Mouse (Mus musculus): ENCODE measurements around the gene Rcan3. TPM values are rescaled to one million over a fixed set of nuclear protein-coding genes. Genes with fewer than 3 reads are reported as not detected.

Gene Rcan3
- polyA plus RNA-seq (2016; fragmentation: Nextera tagmentation; extraction: Ambion mirVana): 8.9 TPM in 2 replicates

DNA sequence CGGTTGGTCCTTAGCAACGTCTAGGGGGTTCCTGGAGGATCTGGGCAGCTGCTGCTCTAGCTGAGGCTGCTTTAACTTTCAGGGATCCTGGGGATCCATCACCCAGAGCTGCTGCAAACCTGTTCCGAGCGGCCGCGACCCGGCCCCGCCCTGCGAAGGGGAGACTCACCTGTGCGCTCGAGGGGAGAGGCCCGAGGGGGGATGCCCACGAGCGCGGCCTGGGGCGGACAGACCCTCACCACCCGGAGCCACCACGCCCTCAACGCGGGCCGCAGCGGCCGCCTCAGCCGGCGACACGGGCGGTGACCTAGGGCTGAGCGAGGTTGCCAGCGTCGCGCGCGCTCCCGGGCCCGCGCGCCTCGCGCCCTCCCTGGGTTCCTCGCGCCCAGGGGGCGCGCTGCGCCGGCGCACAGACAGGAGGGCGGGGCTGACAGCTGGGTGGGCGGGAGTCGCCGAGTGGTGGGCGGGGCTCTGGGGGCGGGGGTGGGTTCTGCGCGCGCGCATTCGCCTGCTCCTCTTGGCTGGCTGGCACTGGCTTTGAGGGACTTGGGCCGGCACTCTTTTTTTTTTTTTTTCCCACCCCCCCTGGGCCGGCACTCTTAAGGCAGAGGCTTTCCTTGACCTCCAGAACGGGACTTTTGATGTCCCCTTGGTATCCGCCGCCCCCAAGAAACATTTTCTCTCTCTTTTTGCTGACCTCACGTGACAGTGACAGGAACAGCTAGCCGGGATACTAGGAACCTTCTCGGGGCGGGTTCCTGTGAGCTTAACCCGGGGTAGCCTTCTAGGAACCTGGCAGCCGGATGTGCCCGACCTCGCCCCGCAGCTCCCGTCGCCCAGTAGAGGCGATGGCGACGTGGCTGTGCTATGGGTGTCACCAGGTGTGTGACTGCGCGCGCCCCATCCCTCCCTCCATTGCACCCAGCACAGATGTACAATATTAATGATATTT, at the start of gene Rcan3:
Gene Rcan3 (minus strand): TSS at position 411 of the 952 bp plus-strand sequence.
- Histone ChIP-seq H3K9me3 (no peaks in the 10 kb centered on the region), H3K36me3 (replicated peaks) (no peaks in the 10 kb centered on the region), H3K27ac (replicated peaks) (peak within 1 kb of the TSS; percentile 87), H3K4me1 (peaks cover 29% of the 10 kb centered on the region), H3K27me3 (replicated peaks; ENCODE audit: low read depth, poor library complexity, severe bottlenecking) (peaks cover 13% of the 10 kb centered on the region), H3K4me3 (peak within 1 kb of the TSS; percentile 81)
- peak; percentile 95 for DNase-seq (ENCODE audit: low spot score)
- under 1% methylated on average over 79 of the region's 79 CpGs for WGBS

DNA sequence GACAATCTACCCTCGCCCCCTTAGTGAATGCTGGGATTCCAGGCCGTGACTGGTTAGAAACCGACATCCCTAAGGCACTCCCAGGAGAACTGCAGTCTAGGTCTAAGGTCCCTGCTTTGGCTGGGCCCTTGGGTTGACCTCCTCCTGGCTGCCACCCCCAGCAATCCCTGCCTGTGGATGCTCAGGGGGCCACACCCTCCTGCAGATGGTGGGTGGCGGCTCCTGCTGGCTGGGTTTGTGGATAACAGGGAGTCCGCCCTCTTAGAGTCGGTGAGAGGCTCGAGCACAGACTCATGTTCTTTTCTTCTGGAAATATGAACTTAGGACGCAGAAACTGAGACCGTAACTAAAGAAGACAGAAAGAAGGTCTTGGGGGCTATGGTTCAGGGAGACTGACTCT, 46.7 kb upstream of the Rcan3 start:
- WGBS: 79% methylated on average over 9 of the region's 9 CpGs
- H3K9me3 ChIP-seq: no peaks in the 10 kb centered on the region
- no peak overlapping the region for H3K4me3 ChIP-seq
- H3K36me3 ChIP-seq (replicated peaks): no peaks in the 10 kb centered on the region
- peak; percentile 14 for DNase-seq (ENCODE audit: low spot score)
- H3K27ac ChIP-seq (replicated peaks): no peak overlapping the region
- peaks cover 8% of the 10 kb centered on the region; the same call in 1 of the 2 replicates for H3K4me1 ChIP-seq
- no peaks in the 10 kb centered on the region for H3K27me3 ChIP-seq (replicated peaks; ENCODE audit: low read depth, poor library complexity, severe bottlenecking)

DNA sequence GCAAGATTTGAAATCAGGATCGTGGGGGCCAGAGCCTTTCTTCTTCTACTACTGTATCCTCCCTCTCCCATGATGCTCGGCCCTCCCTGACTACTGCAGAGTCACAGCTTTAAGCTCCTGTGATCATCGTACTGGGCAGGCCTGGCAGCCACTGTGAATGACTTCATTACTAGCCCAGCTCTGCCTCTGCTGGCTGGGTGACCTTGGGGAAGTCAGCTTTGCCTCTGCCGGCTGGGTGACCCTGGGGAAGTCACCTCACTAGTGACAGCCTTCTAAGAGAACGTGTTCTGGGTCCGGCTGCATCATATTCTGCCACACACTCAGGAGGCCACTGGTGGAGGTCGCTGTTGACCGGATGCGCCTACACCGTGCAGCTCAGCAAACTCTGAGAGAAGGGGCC, 44.2 kb upstream of the Rcan3 start:
- peaks cover 8% of the 10 kb centered on the region; the same call in 1 of the 2 replicates for H3K4me1 ChIP-seq
- 88% methylated on average over 10 of the region's 10 CpGs for WGBS
- H3K27ac ChIP-seq (replicated peaks): no peak overlapping the region
- DNase-seq (ENCODE audit: low spot score): no peak
- H3K4me3 ChIP-seq: no peak overlapping the region
- no peaks in the 10 kb centered on the region for H3K27me3 ChIP-seq (replicated peaks; ENCODE audit: low read depth, poor library complexity, severe bottlenecking)
- no peaks in the 10 kb centered on the region for H3K9me3 ChIP-seq
- no peaks in the 10 kb centered on the region for H3K36me3 ChIP-seq (replicated peaks)

DNA sequence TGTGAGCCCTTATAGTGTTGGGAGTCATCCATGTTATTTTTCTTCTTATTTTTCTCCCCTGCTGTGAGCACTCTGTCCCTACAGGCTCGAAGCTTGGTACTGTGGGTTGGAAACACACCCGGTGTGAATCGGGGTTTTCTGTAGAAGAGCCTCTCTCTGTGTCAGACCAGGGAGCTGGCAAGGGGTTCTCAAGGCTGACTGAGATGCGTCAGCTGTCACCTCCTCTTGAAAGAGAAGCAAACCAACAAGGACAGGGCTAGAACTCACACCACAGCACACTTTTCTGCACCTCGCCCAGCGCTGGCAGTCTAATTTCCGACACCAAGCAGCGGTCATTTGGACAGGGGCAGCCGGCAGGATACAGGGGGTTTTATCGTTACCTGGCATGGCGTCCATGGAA, 29.8 kb upstream of the Rcan3 start:
- H3K36me3 ChIP-seq (replicated peaks): peaks cover 3% of the 10 kb centered on the region; the same call in 1 of the 2 replicates
- WGBS: 94% methylated on average over 11 of the region's 11 CpGs
- no peaks in the 10 kb centered on the region for H3K27me3 ChIP-seq (replicated peaks; ENCODE audit: low read depth, poor library complexity, severe bottlenecking)
- H3K4me3 ChIP-seq: no peak overlapping the region
- no peak for DNase-seq (ENCODE audit: low spot score)
- H3K9me3 ChIP-seq: no peaks in the 10 kb centered on the region
- H3K27ac ChIP-seq (replicated peaks): no peak overlapping the region
- H3K4me1 ChIP-seq: no peaks in the 10 kb centered on the region

DNA sequence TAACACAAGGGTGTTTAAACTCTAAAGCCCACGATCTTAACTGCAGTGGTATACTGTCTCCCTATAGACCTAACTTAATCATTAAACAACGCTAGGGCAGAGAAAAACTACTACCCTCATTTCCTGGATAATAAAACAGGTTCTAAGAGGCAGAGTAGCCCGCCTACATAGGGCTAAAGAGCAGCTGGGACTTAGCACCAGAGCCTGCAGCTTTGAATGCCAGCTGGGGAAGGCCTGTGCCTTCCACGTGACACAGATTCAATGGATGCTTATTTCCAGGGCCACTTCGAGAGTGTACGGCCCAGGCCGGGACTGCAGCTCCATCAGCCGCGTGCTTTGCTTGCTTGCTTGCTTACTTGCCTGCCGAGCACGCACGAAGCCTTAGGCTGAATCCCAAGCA, 19.9 kb upstream of the Rcan3 start:
- H3K27me3 ChIP-seq (replicated peaks; ENCODE audit: low read depth, poor library complexity, severe bottlenecking): no peaks in the 10 kb centered on the region
- WGBS: 78% methylated on average over 12 of the region's 12 CpGs
- peaks cover 24% of the 10 kb centered on the region for H3K4me1 ChIP-seq
- H3K36me3 ChIP-seq (replicated peaks): no peaks in the 10 kb centered on the region
- no peak overlapping the region for H3K27ac ChIP-seq (replicated peaks)
- no peak for DNase-seq (ENCODE audit: low spot score)
- H3K4me3 ChIP-seq: no peak overlapping the region
- H3K9me3 ChIP-seq: no peaks in the 10 kb centered on the region

DNA sequence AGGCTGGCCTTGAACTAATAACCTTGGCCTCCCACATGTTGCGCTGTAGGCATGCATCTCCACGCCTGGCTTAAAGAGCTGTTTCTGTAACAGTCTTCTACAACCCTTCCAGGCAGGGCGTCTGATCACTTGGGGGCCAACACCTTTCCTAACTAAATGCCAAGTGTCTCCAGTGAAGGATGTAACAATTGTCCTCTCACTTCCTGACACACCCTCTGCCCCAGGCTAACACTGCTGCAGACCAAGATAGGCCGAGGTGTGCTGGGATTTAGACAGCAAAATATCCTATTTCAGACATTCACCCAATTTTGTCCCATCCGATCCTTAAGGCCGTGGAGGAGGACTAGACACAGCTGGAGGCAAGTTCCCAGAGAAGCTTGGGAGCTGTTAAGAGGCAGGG, 19.5 kb upstream of the Rcan3 start:
- DNase-seq (ENCODE audit: low spot score): no peak
- no peak overlapping the region for H3K27ac ChIP-seq (replicated peaks)
- H3K4me3 ChIP-seq: no peak overlapping the region
- WGBS: 67% methylated on average over 6 of the region's 6 CpGs
- H3K36me3 ChIP-seq (replicated peaks): no peaks in the 10 kb centered on the region
- peaks cover 24% of the 10 kb centered on the region for H3K4me1 ChIP-seq
- H3K9me3 ChIP-seq: no peaks in the 10 kb centered on the region
- no peaks in the 10 kb centered on the region for H3K27me3 ChIP-seq (replicated peaks; ENCODE audit: low read depth, poor library complexity, severe bottlenecking)

DNA sequence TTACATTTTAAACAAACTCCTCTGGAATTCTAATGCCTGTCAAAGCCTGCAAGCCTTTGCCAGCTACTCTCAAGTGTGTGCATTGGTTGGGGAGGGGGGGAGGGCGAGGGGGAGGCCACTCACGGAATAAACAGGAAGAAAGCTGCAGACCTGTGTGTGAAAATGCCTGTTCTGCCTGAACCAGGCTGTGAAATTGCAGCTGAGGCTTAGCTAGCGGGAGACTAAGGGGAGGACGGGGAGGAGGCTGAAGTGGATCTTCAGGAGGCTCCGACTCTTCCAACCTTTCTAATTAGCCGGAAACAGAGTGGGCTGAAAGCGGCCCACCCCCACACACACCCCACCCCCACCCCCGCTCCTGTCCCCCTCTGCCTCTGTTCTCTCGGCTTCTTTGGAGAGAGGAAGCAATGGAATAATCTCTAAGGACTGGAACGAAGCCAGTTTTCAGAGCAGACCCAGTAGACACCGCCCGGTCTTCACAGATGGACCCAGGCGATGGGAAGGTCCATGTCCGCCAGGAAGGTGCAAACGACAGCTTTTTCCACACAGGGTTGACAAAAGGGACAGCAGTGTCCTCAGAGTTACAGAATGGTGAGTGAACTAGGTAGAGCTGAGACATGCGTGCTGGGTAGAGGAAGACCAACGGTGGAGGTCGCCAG, 17.8 kb upstream of the Rcan3 start:
- Histone ChIP-seq H3K27ac (replicated peaks) (peak overlapping the region; percentile 66), H3K27me3 (replicated peaks; ENCODE audit: low read depth, poor library complexity, severe bottlenecking) (no peaks in the 10 kb centered on the region), H3K4me1 (peaks cover 24% of the 10 kb centered on the region), H3K4me3 (peak overlapping the region; percentile 4), H3K9me3 (no peaks in the 10 kb centered on the region), H3K36me3 (replicated peaks) (no peaks in the 10 kb centered on the region)
- WGBS: 58% methylated on average over 18 of the region's 18 CpGs
- peak; percentile 48 for DNase-seq (ENCODE audit: low spot score)

DNA sequence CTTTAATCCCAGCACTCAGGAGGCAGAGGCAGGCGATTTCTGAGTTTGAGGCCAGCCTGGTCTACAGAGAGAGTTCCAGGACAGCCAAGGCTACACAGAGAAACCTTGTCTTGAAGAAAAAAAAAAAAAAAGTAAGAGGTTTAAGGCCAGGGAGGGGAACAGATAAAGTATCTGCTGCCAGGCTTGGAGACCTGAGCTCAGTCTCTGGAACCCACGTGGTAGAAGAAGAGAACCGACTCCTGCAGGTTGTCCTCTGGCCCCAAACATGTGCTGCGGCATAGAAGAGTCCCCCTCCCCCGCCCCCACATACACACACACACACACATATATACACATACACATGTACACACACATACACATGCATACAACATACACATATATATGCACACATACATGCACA, 8.8 kb upstream of the Rcan3 start:
- Histone ChIP-seq H3K4me1 (peaks cover 11% of the 10 kb centered on the region), H3K27ac (replicated peaks) (no peak overlapping the region), H3K4me3 (no peak overlapping the region), H3K27me3 (replicated peaks; ENCODE audit: low read depth, poor library complexity, severe bottlenecking) (no peaks in the 10 kb centered on the region), H3K36me3 (replicated peaks) (no peaks in the 10 kb centered on the region), H3K9me3 (no peaks in the 10 kb centered on the region)
- 77% methylated on average over 5 of the region's 5 CpGs for whole genome bisulfite sequencing
- no peak for DNase-seq (ENCODE audit: low spot score)

DNA sequence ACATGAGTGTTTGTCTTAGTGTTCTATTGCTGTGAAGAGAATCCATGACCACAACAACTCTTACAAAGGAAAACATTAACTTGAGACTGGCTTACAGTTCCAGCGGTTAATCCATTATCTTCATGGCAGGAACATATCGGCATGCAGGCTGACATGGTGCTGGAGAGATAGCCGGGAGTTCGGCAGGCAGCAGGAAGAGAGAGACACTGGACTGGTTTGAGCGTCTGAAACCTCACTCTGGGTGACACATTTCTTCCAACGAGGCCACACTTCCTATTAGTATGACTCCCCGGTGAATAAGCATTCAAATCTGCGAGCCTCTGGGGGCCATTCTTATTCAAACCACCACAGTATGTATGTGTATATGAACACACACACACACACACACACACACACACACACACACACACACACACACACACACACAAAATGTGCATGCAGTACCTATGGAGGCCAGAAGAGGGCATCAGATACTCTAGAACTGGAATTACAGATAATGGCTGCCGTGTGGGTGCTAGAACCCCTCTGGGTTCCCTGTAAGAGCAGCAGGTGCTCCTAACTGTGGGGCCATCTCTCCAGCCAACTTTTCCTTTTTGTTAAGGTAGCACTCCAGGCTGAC, 6.4 kb upstream of the Rcan3 start:
- peak; percentile 48 for DNase-seq (ENCODE audit: low spot score)
- Histone ChIP-seq H3K9me3 (no peaks in the 10 kb centered on the region), H3K27me3 (replicated peaks; ENCODE audit: low read depth, poor library complexity, severe bottlenecking) (no peaks in the 10 kb centered on the region), H3K36me3 (replicated peaks) (no peaks in the 10 kb centered on the region), H3K27ac (replicated peaks) (peak overlapping the region; percentile 76; the same call in 1 of the 2 replicates), H3K4me1 (peaks cover 20% of the 10 kb centered on the region), H3K4me3 (no peak overlapping the region)
- 59% methylated on average over 9 of the region's 9 CpGs for WGBS

DNA sequence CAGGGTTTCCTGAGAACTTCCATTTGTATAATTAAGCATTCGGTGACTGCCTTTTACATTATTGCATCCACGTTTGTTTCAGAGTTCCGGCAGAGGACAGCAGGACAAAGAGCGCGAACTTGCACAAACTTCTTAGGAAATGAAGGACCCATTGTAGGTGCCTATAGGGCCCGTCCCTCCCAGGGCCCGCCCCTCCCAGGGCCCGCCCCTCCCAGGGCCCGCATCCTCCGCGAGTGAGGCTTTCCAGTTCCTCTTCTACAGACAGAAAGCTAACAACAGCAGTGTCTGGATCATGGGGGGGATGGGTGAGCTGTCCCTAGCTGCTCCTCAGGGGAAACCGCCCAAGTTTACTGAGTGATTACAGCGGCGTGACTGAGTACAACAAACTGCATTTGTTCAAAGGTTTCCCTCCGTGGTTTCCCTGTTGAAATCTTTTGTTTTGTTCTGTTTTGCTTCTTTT, 5.6 kb upstream of the Rcan3 start:
- Histone ChIP-seq H3K4me3 (peak overlapping the region; percentile 41), H3K36me3 (replicated peaks) (no peaks in the 10 kb centered on the region), H3K27ac (replicated peaks) (peak overlapping the region; percentile 76)

DNA sequence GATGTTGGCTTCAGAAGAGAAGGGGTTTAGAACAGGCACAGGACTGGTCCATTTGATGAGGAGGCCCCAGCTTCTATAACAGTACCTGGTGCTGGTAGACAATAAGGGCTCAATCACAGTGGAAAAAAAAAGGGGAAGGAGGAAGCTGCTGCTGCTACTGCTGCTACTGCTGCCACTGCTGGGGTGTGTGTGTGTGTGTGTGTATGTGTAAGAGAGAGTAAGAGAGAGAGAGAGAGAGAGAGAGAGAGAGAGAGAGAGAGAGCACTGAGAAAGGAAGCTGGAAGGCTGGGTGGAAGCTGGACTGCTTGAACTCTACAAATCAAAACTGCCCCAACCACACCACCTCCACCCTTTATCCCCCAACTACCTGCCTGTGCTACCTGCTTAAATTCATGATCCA, 4.3 kb upstream of the Rcan3 start:
- Histone ChIP-seq H3K36me3 (replicated peaks) (no peaks in the 10 kb centered on the region), H3K9me3 (no peaks in the 10 kb centered on the region), H3K27ac (replicated peaks) (no peak overlapping the region), H3K4me1 (peaks cover 34% of the 10 kb centered on the region), H3K4me3 (no peak overlapping the region), H3K27me3 (replicated peaks; ENCODE audit: low read depth, poor library complexity, severe bottlenecking) (peaks cover 4% of the 10 kb centered on the region; the same call in 1 of the 2 replicates)
- no peak for DNase-seq (ENCODE audit: low spot score)

More for the DNA sequence above, 5.6 kb upstream of the Rcan3 start:
- no peaks in the 10 kb centered on the region for H3K9me3 ChIP-seq
- WGBS: 5% methylated on average over 15 of the region's 15 CpGs
- peaks cover 24% of the 10 kb centered on the region for H3K4me1 ChIP-seq
- no peaks in the 10 kb centered on the region for H3K27me3 ChIP-seq (replicated peaks; ENCODE audit: low read depth, poor library complexity, severe bottlenecking)
- peak; percentile 86 for DNase-seq (ENCODE audit: low spot score)

DNA sequence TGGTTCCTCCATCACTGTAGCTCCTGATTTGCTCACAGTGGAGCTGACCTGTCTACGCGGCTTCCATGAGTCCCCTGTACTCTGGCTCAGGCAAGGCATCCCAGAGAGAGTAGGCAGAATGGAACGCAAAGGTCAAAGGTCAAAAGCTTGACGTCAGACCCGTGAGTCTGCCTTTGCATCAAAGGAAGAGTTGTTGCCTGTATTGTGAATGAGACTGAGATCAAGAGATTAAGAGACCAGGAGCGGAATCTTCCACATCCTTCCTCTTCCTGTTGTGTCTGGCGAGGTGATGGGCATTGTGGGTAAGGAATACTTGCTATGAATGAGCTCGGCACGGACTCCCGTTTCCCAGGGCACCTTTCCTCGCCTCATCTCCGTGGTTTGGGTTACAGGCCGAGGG, 2.6 kb upstream of the Rcan3 start:
- H3K4me1 ChIP-seq: peaks cover 35% of the 10 kb centered on the region
- peak; percentile 21 for DNase-seq (ENCODE audit: low spot score)
- no peak overlapping the region; the same call in 1 of the 2 replicates for H3K27ac ChIP-seq (replicated peaks)
- no peak overlapping the region for H3K4me3 ChIP-seq
- no peaks in the 10 kb centered on the region for H3K9me3 ChIP-seq
- 59% methylated on average over 13 of the region's 13 CpGs for WGBS
- H3K27me3 ChIP-seq (replicated peaks; ENCODE audit: low read depth, poor library complexity, severe bottlenecking): peaks cover 13% of the 10 kb centered on the region
- no peaks in the 10 kb centered on the region for H3K36me3 ChIP-seq (replicated peaks)
